Mouse (Mus musculus): Measurements from ENCODE around the gene Sp1. TPM values are rescaled to one million over a fixed set of nuclear protein-coding genes. Genes with fewer than 3 reads are reported as not detected.
A peak's percentile ranks its signal among the peaks of the same experiment; 100 is the strongest.

The Sp1 gene
- total and polyA plus RNA-seq, 3 experiments = 23.5 to 31.8 (median 27.1) TPM

- dilution Hi-C loops (cut with MboI; ENCODE audit: extremely low pct_ligation_motif_present, extremely low pct_unique_long_range_greater_than_20kb, low sequenced_read_pairs) (no loop called here), in situ Hi-C loops (cut with MboI; ENCODE audit: low pct_ligation_motif_present, low pct_unique_long_range_greater_than_20kb, low sequenced_read_pairs) (no loop called here)
- peaks cover 17 to 63% of the 10 kb centered on the region in 2 experiments for H3K4me1 ChIP-seq (ENCODE audit: control insufficient read depth in 1 of 2, insufficient read depth in 2 of 2)
- no peaks in the 10 kb centered on the region for H3K27me3 ChIP-seq (replicated peaks)
- DNase-seq (ENCODE audit: extremely low read depth) = no peak
- no peak overlapping the region for H3K9ac ChIP-seq (ENCODE audit: insufficient read depth, low read depth)
- peaks cover 23 to 52% of the 10 kb centered on the region in 2 experiments for H3K36me3 ChIP-seq (replicated peaks in 1 of 2; ENCODE audit: control insufficient read depth in 1 of 2, insufficient read depth in 1 of 2, low read length in 1 of 2)
- no peaks in the 10 kb centered on the region for H3K9me3 ChIP-seq (replicated peaks; ENCODE audit: low read length)
- H3K4me3 ChIP-seq (replicated peaks in 1 of 3; ENCODE audit: low read depth in 2 of 3, low read length in 2 of 3, poor library complexity in 1 of 3) = peak overlapping the region in 2 of 3 experiments; percentile 5 to 15
- peak overlapping the region; percentile 14 for H3K27ac ChIP-seq (ENCODE audit: insufficient read depth, low read depth)
- peak overlapping the region; percentile 34; the same call in 1 of the 2 replicates for H3K4me2 ChIP-seq (ENCODE audit: insufficient read depth, low read depth, poor library complexity, severe bottlenecking)
- H3K79me2 ChIP-seq (replicated peaks; ENCODE audit: control insufficient read depth, extremely low read depth, insufficient read depth, poor library complexity, severe bottlenecking) = peaks cover 69% of the 10 kb centered on the region
- no peak for TF ChIP-seq RCOR1 (conservative IDR thresholded peaks at IDR 0.05; ENCODE audit: low read depth, low read length)
- TF ChIP-seq CTCF (conservative IDR thresholded peaks at IDR 0.05 in 1 of 2, IDR thresholded peaks at IDR 0.05 in 1 of 2; ENCODE audit: low read depth in 2 of 2, low read length in 2 of 2) = no peak
- TF ChIP-seq MAX (IDR thresholded peaks at IDR 0.05; ENCODE audit: low read length) = no peak
- no peak for TF ChIP-seq USF2 (conservative IDR thresholded peaks at IDR 0.05; ENCODE audit: low read depth, low read length)
- no peak for TF ChIP-seq KAT2A (IDR thresholded peaks at IDR 0.05; ENCODE audit: insufficient replicate concordance, low read length)
- no peak for TF ChIP-seq NELFE (IDR thresholded peaks at IDR 0.05; ENCODE audit: low read depth, low read length)
- no peak for TF ChIP-seq MAFK (IDR thresholded peaks at IDR 0.05; ENCODE audit: insufficient replicate concordance, low read length)
- no peak for TF ChIP-seq TCF12 (IDR thresholded peaks at IDR 0.05; ENCODE audit: low read depth, low read length)
- TF ChIP-seq PAX5 (IDR thresholded peaks at IDR 0.05; ENCODE audit: low read length) = no peak
- no peak for TF ChIP-seq ZKSCAN1 (IDR thresholded peaks at IDR 0.05; ENCODE audit: borderline replicate concordance, low read depth, low read length)
- TF ChIP-seq E2F4 (IDR thresholded peaks at IDR 0.05; ENCODE audit: insufficient replicate concordance, low read depth, low read length) = no peak
- TF ChIP-seq POLR2AphosphoS2 (IDR thresholded peaks at IDR 0.05; ENCODE audit: low read depth, low read length) = no peak
- no peak for TF ChIP-seq JUN (IDR thresholded peaks at IDR 0.05; ENCODE audit: insufficient read depth, low read depth, low read length)
- TF ChIP-seq MXI1 (IDR thresholded peaks at IDR 0.05; ENCODE audit: low read depth, low read length) = no peak
Measured at GRCm38 (mm10) chr15:102409286-102409685, 3.3 kb downstream of the Sp1 start.

- no peak for DNase-seq (ENCODE audit: extremely low read depth)
- Histone ChIP-seq H3K36me3 (replicated peaks in 1 of 2; ENCODE audit: control insufficient read depth in 1 of 2, insufficient read depth in 1 of 2, low read length in 1 of 2) (peaks cover 23 to 56% of the 10 kb centered on the region in 2 experiments), H3K4me1 (ENCODE audit: control insufficient read depth in 1 of 2, insufficient read depth in 2 of 2) (peaks cover 17 to 64% of the 10 kb centered on the region in 2 experiments), H3K79me2 (replicated peaks; ENCODE audit: control insufficient read depth, extremely low read depth, insufficient read depth, poor library complexity, severe bottlenecking) (peaks cover 87% of the 10 kb centered on the region), H3K4me2 (ENCODE audit: insufficient read depth, low read depth, poor library complexity, severe bottlenecking) (peak overlapping the region; percentile 90), H3K4me3 (replicated peaks in 1 of 3; ENCODE audit: low read depth in 2 of 3, low read length in 2 of 3, poor library complexity in 1 of 3) (no peak overlapping the region), H3K27ac (ENCODE audit: insufficient read depth, low read depth) (no peak overlapping the region), H3K9me3 (replicated peaks; ENCODE audit: low read length) (no peaks in the 10 kb centered on the region), H3K9ac (ENCODE audit: insufficient read depth, low read depth) (peak overlapping the region; percentile 50; the same call in 1 of the 2 replicates), H3K27me3 (replicated peaks) (no peaks in the 10 kb centered on the region)
- in situ Hi-C loops (cut with MboI; ENCODE audit: low pct_ligation_motif_present, low pct_unique_long_range_greater_than_20kb, low sequenced_read_pairs) (no loop called here), dilution Hi-C loops (cut with MboI; ENCODE audit: extremely low pct_ligation_motif_present, extremely low pct_unique_long_range_greater_than_20kb, low sequenced_read_pairs) (no loop called here)
- TF ChIP-seq NELFE (IDR thresholded peaks at IDR 0.05; ENCODE audit: low read depth, low read length) = no peak
- TF ChIP-seq ZNF384 (IDR thresholded peaks at IDR 0.05; ENCODE audit: low read depth, low read length) = peak; percentile 90
Measured at GRCm38 (mm10) chr15:102411077-102411476, 5.1 kb downstream of the Sp1 start.
